Mouse (Mus musculus) megakaryocyte progenitor cell, adult 5-6 weeks (primary cell): ENCODE measurements around the gene P4htm. TPM values are rescaled to one million over a fixed set of nuclear protein-coding genes. Genes with fewer than 3 reads are reported as not detected.
A peak's percentile ranks its signal among the peaks of the same experiment; 100 is the strongest.
"Not testable (repeated sequence)": the region's sequence is repeated elsewhere in the genome, so short reads cannot be mapped to it uniquely, and the experiment has no call there.

Experiments
- ATAC-seq: replicated peaks from 2 replicates; pipeline ENCODE4 v1.8.0; 2016; ENCODE audit warnings: mild to moderate bottlenecking, moderate TSS enrichment, inconsistent platforms; ENCODE audit not compliant: poor library complexity
- total RNA-seq, 2 experiments: library from RNA; stranded (forward) in 1 of 2; stranded (reverse) in 1 of 2; fragments of 157-497, 149-512 nt in 1 of 2; fragments of 200-1000 nt in 1 of 2; gene quantifications; 2 replicates each; pipeline versions ENCODE4 v1.2.3 to v1.2.4; 2015 to 2017

The P4htm gene
- total RNA-seq (2015) (0.39 and 1.2 TPM in 2 replicates), total RNA-seq (2017) (1.00 and 1.8 TPM in 2 replicates)

DNA sequence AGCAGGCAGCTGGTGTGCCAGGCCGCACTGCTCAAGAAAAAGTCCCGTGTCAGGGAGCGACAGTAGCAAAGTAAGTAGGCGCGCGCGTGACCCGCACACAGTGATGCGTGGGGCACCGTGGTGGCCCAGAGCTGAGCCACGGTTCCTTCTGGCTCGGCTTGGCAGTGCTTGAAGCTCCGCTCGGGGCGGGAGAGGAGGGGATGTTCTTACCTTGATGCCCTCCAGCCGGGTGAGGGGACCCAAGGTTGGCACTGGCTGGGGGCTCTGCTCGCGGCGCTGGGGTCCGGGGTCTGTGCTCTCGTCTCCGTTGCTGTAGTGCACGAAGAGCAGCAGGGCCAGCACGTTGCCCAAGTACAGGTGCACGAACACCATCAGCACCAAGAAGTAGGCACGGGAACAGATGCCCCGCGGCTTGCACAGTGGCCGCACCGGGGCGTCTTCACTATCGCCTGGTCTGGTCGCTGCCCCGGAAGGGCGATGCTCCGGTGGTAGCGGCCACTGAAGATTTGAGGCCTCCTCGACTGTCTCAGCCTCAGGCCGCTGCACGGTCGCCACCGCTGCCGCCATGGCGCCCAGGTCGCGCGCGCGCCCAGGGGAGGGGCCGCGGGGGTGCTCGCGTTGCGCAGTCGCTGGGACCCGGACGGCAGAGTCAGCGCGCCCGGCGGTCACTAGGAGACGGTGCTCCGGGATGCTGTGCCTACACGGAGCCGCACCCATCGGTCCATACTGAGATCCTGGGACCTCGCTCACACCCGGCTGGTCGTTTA is at the start of gene P4htm:
Gene P4htm (minus strand): TSS at position 670 of the 767 bp plus-strand sequence.
- ATAC-seq = peak; percentile 88

DNA sequence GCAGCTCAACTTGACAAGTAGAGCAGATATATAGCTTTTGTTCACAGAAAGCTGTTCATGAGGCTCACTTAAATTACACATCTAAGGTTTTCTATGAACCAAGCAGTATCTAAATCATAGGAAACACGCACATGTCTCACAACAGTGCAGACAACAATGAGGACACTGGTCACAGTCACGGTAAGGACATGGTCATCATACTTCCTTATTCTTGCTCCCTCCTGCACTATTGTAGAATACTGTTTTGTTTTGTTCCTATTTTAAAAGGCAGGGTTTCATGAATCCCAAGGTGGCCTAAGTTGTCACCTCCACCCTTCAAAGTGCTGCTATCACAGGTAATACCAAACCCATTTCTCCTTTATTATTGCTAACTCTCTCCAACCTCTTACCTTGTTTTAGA is 42.4 kb upstream of the P4htm start:
- ATAC-seq = no peak

DNA sequence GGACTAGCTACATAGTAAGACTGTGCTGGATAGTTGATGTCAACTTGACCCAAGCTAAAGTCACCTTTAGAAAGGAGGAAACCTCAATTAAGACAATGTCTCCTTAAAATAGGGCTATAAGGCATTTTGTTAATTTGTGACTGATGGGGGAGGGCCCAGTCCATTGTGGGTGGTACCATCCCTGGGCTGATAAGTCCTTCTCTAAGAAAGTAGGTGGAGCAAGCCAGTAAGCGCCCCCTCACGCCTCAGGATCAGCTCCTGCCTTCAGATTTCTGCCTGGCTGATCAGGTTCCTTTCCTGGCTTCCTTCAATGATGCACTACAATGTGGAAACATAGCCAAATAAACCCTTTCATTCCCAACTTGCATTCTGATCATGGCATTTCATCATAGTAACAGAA is 37.9 kb upstream of the P4htm start:
- peak; percentile 63 for ATAC-seq

DNA sequence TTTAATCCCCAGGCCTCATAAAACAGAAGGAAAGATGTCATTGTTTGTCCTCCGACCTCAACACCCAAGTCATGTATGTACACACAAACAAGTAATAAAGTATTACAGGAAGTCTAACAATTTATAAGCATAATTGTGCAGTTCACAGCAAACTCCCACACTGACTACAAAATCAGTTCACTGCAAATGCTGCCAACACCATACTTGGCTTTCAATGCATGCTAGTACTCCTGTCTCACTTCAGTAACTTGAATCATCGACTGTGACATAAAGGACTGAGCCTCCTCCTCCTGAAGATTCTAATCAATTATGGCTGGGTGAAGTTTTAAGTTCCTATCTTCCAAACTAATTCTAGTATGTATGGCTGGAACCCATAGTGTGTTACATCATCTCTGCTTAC is 36.4 kb upstream of the P4htm start:
- ATAC-seq = no peak

DNA sequence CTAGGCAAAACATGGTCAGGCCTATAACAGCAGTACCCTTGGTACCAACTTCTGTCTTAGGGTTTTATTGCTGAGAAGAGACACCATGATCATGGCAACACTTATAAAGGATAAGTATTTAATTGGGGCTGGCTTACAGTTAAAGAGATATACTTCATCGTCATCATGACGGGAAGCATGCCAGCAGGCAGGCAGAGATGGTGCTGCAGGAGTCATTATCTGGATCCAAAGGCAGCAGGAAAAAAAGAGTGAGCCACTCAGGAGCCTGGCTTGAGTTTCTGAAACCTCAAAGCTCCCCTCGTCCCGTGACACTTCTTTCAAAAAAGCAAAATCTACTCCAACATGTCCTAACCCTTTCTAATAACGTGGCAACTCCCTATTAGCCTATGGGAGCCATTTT is 34.9 kb upstream of the P4htm start:
- ATAC-seq = peak; percentile 70

DNA sequence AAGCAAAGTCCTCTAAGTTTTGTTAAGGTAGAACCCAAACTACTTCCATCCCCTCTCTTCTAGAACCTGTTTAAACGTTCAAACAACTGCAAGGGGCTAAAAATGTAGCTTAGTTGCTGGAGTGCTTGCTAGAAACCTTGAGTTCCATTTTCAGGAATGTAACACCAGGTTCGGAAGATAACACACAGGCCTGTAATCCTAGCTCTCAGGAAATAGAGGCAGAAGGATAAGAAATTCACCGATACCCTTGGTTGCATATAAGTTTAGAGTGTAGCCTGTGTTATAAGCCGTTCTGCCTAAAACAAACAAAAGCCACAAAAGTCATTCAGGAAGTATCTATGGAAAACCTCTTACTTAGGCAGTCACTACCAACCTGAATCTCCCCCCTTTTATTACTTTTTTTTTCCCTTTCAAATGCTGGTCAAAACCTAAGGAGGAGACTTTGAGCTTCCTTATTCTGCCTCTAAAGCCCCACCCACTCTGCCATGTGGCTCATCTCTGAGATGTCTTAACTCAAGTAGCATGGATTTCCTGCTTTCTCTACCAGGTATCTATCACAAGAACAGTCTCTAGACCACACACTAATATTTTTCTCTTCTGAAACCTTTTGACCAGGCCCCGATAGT is 34.3 kb upstream of the P4htm start:
- peak; percentile 28 for ATAC-seq

DNA sequence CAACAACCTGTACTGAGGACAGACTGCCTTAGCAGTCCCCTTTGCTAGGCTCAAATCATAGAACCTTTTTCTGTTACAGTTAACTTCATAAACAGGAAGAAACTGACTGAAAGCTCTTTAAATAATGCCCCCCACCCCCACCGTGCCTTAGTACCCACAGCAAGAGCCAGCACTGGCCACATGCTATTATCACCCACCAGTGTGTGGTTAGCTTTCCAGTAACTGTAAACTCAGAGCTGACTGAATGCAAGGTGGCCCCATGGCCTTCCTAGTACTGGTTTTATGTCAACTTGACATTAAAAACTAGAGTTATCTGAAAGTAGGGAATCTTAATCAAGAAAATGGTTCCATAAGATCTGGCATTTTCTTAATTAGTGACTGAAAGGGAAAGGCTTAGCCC is 33.2 kb upstream of the P4htm start:
- ATAC-seq = peak; percentile 47

DNA sequence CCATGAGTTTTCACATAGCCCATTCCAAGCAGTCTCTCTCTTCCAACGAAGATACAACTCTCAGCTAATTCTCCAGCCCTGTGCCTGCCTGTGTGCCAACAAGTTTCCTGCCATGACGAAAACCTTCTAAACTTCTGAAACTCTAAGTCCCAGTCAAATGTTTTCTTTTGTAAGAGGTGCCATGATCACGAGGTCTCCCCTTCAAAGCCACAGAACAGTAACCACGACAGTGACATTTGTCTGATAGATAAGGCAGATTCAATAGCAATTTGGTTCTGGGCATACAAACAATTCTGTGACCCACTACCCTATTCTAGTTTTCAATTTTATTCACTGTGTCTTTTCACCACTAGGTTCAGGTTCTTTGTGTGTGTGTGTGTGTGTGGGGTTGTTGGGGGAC is 30.7 kb upstream of the P4htm start:
- ATAC-seq = no peak

DNA sequence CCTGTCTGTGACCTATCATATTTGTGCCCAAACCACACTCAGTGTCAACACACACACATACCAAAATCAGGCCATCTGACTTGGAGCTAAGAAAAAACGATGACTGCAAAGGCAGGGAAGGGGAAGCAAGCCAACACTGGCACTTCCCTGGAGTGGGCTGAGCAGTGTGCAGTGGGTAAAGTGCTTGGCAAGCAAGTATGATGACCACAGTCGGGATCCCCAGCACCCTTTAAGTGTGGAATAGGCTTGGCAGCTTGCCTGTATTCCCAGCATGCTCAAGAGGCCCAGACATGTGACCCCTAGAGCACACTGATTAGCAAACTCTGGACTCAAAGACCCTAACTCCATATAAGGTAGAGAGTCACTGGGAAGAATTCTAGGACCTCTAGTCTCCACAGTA is 29.0 kb upstream of the P4htm start:
- ATAC-seq = no peak

DNA sequence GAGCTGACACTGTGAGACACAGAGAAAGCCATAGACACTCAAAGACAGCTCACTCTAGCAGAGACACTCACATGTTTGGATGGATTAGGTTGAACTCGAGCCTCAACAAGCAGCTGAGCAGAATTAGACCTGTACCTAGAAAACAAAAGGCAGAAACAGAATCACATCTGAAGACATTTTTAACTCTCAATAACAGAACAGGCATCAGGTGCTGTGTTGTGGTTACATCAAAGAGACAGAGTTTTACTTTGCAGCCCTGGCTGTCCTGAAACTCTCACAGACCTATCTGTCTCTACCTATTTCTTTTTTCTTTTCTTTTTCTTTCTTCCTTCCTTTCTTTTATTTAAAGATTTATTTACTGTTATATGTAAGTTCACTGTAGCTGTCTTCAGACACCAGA is 19.8 kb upstream of the P4htm start:
- no peak for ATAC-seq

DNA sequence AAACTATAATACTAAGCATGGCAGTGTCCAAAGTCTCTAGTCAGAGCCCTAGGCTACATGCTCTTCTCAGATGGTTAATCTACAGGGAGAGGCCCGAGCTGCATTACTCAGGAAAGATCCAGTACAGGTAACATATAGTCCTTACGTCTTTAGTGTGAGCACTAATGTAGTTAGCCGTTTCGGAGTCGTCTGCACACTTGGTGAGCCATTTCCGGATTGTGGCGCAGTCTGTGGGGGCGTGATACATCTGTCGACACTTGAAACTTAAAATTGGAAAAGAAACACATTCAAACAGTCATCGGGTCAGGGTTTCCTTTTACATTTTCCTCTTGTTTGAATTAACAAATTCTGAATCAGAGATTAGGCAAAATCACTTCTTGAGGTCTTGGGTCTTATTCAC is 14.0 kb upstream of the P4htm start:
- no peak for ATAC-seq

DNA sequence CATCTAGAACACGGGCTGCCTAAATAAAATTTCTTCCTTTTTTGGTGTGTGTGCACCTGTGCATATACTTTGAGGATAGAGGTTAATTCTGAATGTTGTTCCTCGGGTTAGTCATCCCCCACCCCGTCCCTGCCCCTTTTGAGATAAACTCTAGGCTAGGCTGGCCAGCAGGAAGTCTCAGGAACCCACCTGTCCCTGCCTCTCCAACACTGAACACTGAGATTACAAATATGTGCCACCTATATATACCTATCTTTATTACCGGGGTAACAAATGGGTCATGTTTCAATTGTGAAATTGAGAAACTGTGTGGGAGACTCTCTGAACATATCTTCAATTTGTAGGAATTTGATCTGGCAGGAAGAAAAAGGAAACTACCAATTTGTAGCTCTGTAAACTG is 11.4 kb upstream of the P4htm start:
- no peak for ATAC-seq

DNA sequence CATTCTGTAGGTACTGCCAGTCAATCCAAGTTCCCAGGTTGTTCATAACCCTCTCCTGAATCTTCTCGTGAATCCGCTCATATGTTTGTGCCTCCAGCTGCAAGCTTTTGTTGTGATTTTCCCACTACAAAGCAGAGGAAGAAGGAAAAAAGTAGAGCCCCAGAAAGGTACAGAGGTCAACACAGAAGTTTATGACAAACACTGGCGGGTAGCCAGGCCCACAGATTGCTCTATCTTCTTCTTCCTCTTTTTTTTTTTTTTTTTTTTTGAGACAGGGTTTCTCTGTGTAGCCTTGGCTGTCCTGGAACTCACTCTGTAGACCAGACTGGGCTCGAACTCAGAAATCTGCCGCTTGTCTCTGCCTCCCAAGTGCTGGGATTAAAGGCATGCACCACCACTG is 10.5 kb upstream of the P4htm start:
- not testable (repeated sequence) for ATAC-seq

DNA sequence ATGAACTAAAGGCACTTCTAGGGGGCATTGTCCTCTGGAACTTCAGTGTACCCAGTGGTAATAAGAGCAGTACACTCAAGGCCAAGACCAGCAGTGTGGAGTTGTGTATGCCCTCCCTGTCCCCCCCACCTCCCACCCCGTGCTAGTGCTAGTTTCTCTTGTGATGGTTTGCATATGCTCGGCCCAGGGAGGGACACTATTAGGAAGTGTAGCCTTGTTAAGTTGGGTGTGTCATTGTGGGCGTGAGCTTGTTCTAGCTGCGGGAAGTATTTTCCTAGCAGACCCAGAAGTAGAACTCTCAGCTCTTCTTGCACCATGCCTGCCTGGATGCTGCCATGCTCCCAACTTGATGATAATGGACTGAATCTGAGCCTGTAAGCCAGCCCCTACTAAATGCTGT is 4.5 kb upstream of the P4htm start:
- ATAC-seq = no peak

DNA sequence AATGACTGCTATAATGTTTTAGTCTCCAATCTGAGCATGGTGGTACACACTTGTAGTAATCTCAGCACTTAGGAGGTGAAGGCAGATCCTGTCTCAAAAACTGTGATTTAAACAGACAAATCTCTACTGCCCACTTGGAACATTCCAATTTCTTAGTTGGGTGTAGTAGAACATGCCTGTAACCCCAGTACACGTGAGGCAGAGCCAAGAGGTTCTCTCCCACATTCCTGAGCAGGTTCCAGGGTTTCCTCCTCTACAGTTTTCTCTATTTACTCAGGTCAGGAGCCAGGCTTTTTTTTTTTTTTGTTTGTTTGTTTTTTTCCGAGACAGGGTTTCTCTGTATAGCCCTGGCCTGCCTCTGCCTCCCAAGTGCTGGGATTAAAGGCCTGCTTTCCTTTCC is 2.5 kb upstream of the P4htm start:
- no peak for ATAC-seq

DNA sequence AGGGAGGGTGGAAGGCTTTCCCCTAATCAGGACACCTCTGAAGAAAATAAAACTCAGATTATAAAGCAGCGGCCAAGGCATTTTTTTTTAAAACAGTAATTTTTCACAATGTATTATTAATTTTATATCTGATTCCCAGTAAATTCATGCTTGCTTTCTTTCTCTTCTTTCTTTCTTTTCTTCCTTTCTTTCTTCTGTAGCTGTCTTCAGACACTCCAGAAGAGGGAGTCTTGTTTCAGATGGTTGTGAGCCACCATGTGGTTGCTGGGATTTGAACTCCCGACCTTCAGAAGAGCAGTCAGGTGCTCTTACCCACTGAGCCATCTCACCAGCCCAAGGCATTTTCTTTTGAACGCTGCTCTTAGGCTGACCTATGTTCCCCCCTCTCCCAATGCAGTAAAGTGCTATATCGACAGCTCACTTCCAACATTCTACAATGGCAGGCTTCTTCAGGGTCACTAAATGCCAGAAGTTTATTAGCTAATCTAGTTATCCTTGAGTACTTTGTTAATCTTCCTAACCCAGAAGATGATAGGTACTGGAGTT is 1.6 kb upstream of the P4htm start:
- ATAC-seq = no peak

DNA sequence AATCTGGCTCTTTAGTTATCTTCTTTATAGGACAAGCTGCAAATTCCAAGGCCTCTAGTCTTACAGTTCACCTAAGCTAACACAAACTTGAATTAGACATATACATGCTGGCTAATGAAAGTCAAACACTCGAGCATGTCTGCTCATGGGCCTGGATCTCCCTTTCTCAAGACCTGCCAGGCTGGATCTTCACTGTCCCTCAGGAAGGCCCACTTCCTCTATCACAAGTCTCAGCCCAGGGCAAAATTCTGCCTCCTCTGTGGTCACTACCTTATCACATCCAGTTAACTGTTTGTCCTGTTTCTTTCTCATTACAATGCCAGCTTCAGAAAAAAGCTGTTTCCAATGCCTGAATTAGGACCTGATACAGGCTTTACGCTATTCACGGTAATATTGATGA is 3.1 kb downstream of the P4htm start:
- ATAC-seq = peak; percentile 38; the same call in 1 of the 2 replicates

DNA sequence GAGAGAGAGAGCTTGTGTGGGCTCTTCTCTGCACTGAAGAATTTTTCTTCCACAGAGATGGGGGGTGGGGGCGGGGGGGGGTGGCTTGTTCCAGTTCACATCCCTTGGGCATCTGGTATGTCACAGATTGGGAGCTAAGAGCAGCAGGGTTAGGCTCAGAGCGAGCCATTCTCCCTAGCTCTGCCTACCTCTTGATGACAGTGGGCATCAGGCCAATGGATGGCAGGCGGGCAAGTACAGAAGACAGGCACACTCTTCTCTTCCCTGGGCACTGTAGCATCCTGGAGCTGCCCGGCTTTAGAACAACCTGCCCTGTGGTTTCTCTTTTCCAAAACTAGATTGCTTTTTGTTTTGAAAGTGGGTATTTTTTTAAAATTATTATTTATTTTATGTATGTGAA is 6.0 kb downstream of the P4htm start:
- no peak for ATAC-seq

DNA sequence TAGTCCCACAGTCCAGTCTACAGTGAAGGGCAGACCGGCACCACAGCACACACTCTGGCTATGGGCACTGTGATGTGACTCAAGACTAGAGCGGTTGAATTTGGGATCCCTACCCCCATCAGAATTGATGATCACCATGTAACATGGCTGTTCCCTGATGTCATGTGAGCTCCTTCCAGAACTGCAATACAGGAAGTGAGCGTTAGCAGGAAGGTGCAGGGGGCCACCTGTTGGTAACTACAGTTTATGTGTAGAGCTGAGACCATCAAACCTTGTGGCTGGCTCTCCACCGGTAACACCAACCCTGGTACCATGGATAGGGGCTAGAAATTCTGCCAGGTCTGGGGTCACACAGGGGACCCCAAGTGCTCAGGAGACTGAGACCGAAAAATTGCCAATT is 8.2 kb downstream of the P4htm start:
- peak; percentile 81 for ATAC-seq

DNA sequence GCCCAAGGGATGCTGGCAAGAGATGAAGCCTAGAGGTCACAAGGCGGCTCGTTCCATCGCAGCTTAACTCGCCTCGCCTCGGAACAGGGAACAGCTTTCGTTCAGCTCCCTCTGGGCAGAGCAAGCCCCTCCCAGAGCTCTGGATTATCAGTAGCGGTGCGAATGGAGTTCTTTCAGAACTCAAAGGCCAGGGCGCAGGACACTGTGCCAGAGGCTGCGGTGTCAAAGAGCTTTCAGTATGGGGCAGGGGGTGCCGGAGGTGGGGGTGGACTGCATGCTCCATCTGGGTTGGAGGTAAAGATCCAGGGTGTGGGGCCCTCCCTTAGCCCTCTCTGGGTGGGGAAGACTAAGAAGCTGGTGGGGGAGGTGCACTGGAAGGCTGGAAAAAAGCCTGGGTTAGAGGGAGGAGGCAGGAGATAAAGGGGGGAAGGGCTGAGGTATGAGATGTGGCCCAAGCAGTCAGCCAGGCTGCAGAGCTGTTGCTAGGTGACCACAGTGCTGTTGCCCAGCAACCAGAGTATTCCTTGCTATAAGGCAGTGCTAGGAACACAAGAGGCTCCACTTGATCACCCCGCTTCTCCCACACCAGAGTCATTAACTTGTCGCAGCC is 9.8 kb downstream of the P4htm start:
- ATAC-seq = no peak; the same call in 1 of the 2 replicates

DNA sequence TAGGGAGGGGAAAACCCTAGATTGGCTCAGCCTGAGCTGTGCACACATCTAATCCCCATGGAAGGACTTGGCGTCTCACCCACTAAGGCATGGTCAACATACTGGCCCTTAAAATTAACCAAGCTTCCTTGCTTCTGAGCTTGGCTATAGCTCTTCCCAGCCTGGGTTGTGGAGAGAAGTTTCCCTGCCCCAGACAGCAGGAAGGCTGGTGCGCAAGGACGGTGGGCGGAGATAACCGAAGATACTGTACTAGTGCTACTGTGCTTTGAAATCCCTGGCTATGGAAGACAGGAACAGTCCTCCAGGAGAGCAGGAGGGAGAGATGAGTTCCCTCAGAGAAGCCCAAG is 18.1 kb downstream of the P4htm start:
- ATAC-seq = no peak
